Mouse (Mus musculus) neural tube, embryonic 12.5 days (tissue): ENCODE results near the gene Med14. TPM values are rescaled to one million over a fixed set of nuclear protein-coding genes. Genes with fewer than 3 reads are reported as not detected.

ENCODE experiments used
- ATAC-seq: fragments of 200-750 bp; cut with Nextera tagmentation; 2 replicates; pipeline ENCODE4 v1.8.0; 2017; ENCODE audit warnings: low read depth, mild to moderate bottlenecking, moderate TSS enrichment, moderate library complexity; ENCODE audit not compliant: low FRiP score
- H3K27ac ChIP-seq: fragments of 300-500 bp; sonication (generic); 2 replicates; pipeline ENCODE4 v1.5.1; 2016
- H3K27me3 ChIP-seq: fragments of 300-500 bp; sonication (generic); replicated peaks from 2 replicates; pipeline ENCODE4 v1.6.1; 2016; ENCODE audit warnings: mild to moderate bottlenecking
- H3K36me3 ChIP-seq: fragments of 300-500 bp; sonication (generic); 2 replicates; pipeline ENCODE4 v1.6.1; 2016; ENCODE audit warnings: mild to moderate bottlenecking
- H3K4me1 ChIP-seq: fragments of 300-500 bp; sonication (generic); 2 replicates; pipeline ENCODE4 v1.6.1; 2016
- H3K4me2 ChIP-seq: fragments of 300-500 bp; sonication (generic); replicated peaks from 2 replicates; pipeline ENCODE4 v1.6.1; 2016; ENCODE audit warnings: mild to moderate bottlenecking
- H3K4me3 ChIP-seq: fragments of 300-500 bp; sonication (generic); 2 replicates; pipeline ENCODE4 v1.5.1; 2016
- H3K9ac ChIP-seq: fragments of 300-500 bp; sonication (generic); 2 replicates; pipeline ENCODE4 v1.6.1; 2016; ENCODE audit warnings: mild to moderate bottlenecking
- H3K9me3 ChIP-seq: fragments of 300-500 bp; sonication (generic); 2 replicates; pipeline ENCODE4 v1.6.1; 2016; ENCODE audit warnings: mild to moderate bottlenecking
- WGBS: fragments of 180-500 bp; shearing (Covaris S2); methylation state at CpG from one replicate; pipeline ENCODE4 v1.1.7; 2016; 5-methylcytosine and 5-hydroxymethylcytosine counted together
- polyA plus RNA-seq: library from polyadenylated mRNA; unstranded; fragments of >200 nt; fragmentation: Nextera tagmentation; extraction: Ambion mirVana; gene quantifications from 2 replicates; pipeline ENCODE4 v1.2.1, GENCODE M21; 2016

The Med14 gene
- polyA plus RNA-seq, 1 experiment from 2014 or later: 19.6 TPM

DNA sequence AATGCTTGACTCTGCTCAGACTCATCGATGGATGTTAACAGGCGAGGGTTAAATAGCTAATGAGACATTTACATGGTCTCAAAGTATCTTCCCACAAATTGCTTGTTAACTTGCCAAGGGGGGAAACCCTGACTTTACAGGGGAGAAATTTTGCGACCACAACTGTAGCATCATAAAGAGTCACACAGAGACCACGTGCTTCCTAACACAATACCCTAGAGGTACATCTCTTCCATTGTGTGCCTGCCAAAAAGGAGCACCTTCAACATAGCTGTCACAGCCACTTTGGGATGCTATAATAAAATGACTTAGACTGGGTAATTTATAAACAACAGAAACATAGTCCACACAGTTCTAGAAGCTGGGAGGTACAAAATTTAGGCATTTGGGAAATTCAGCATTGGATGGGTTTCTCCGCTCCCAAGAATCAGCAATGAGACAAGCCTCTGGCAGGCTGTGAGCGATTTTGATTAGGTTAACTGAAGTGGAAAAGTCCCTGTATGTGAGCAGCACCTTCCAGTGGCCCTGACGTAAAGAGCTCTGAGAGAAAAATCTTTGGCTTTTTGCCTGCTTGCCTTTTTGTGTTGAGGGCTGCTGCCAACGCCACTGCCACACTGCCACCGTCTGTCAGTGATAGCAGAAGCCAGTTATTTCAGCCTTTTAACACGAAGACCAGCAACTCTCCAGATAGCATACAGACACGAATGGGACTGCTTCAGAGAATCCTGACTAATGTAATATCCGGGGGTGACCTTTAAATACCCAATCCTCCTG lies 116.2 kb downstream of the Med14 start:
- no peaks in the 10 kb centered on the region for H3K9me3 ChIP-seq
- H3K4me3 ChIP-seq: no peak overlapping the region
- no peak overlapping the region for H3K4me2 ChIP-seq
- no peaks in the 10 kb centered on the region for H3K36me3 ChIP-seq
- H3K27ac ChIP-seq: no peak overlapping the region
- H3K9ac ChIP-seq: no peak overlapping the region
- WGBS: 66% methylated on average over 12 of the region's 12 CpGs
- no peaks in the 10 kb centered on the region for H3K27me3 ChIP-seq
- ATAC-seq: no peak
- H3K4me1 ChIP-seq: no peaks in the 10 kb centered on the region

DNA sequence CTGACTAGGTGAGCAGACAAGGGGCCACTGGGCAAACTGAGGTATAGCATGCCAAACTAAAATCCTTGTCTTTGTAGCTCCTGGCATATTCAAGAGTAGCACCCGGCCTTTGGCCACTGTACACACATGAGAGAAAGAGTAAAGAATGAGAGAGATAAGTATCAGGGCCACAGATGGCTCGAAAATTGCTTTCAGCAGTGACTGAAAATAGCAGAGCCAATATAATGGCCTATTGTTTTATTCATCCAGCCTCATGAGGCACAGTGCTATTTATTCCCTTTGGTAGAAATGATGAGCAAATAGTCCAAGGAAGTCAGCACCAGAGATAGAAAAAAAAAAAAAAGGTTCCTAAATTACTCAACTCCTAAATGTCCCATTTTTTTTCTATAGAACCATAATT lies 116.9 kb downstream of the Med14 start:
- Histone ChIP-seq H3K4me3 (no peak overlapping the region), H3K27me3 (no peaks in the 10 kb centered on the region), H3K9ac (no peak overlapping the region), H3K4me2 (no peak overlapping the region), H3K27ac (no peak overlapping the region), H3K4me1 (no peaks in the 10 kb centered on the region), H3K36me3 (no peaks in the 10 kb centered on the region), H3K9me3 (no peaks in the 10 kb centered on the region)
- WGBS: 54% methylated on average over 2 of the region's 2 CpGs
- no peak for ATAC-seq

Other genes with a start within 250 kb of the Med14 start
- 110 and 115 TPM in 2 replicates for gene Atp6ap2, start 174.3 kb downstream of the Med14 start, polyA plus RNA-seq
- 26.9 and 31.2 TPM in 2 replicates for gene 1810030O07Rik, start 88.4 kb downstream of the Med14 start, polyA plus RNA-seq